Mouse (Mus musculus): Measurements from ENCODE around the gene Cldn1. TPM values are rescaled to one million over a fixed set of nuclear protein-coding genes. Genes with fewer than 3 reads are reported as not detected.

Gene Cldn1
- total RNA-seq (2014; rRNA removed) (39.0 and 59.5 TPM in 2 replicates), polyA plus RNA-seq (2012; rRNA removed) (36.2 and 40.3 TPM in 2 replicates)

DNA sequence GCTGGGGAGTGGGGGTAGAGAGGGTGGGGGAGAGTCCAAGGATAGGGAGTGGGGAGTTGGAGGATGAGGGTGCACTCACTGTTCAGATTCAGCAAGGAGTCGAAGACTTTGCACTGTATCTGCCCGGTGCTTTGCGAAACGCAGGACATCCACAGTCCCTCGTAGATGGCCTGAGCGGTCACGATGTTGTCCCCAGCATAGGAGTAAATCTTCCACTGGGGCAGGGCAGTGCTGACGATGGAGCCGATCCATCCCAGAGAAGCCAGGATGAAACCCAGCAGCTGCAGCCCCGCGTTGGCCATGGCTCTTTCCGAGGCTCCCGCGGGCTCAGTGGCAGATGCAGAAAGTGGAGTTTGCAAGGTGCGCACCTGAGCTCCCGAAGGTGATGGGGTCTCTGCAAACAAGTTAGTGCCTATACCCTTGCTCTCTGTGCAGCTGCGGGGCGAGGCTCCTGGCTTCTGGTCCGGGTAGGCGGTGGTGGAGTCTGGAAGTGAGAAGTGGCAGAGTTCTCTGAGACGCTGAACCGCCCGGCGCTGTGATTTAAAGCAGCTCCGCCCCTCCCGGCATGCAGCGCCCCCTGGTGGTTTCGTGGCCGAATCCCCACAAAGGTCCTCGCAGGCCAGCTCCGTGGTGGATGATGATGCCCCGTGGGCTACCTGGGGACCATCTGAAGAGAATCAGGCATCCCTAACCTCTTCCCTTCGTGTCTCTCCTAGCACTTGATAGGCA lies at the start of gene Cldn1:
Gene Cldn1, minus strand, starts transcription at position 517 of the 729 bp plus-strand sequence.
- peaks cover 18% of the 10 kb centered on the region for H3K4me1 ChIP-seq (ENCODE audit: control insufficient read depth, insufficient read depth, low read length)
- H3K4me3 ChIP-seq (ENCODE audit: insufficient read depth, low read depth, low read length), result peak within 1 kb of the TSS; percentile 92
- peaks cover 12% of the 10 kb centered on the region; the same call in 1 of the 2 replicates for H3K79me2 ChIP-seq (ENCODE audit: control insufficient read depth, insufficient read depth, low read length)
- no peaks in the 10 kb centered on the region for H3K27me3 ChIP-seq (ENCODE audit: control insufficient read depth, insufficient read depth, low read length)
- no peaks in the 10 kb centered on the region for H3K36me3 ChIP-seq (ENCODE audit: control insufficient read depth, insufficient read depth, low read length)
- peak within 1 kb of the TSS; percentile 85 for H3K27ac ChIP-seq (replicated peaks; ENCODE audit: insufficient read depth, low read depth, low read length)
- TF ChIP-seq POLR2A (IDR thresholded peaks at IDR 0.05; ENCODE audit: extremely low read depth, insufficient read depth, low read length) (peak; percentile 37; the same call in 1 of the 2 replicates), CTCF (IDR thresholded peaks at IDR 0.05; ENCODE audit: low read depth, low read length) (peak; percentile 91)
- peak within 1 kb of the TSS; percentile 89 for H3K9ac ChIP-seq (ENCODE audit: low read depth, low read length)
- peak; percentile 75 for DNase-seq (ENCODE audit: extremely low read depth, low read depth, low spot score)
- 2% methylated on average over 33 of the region's 33 CpGs for WGBS

DNA sequence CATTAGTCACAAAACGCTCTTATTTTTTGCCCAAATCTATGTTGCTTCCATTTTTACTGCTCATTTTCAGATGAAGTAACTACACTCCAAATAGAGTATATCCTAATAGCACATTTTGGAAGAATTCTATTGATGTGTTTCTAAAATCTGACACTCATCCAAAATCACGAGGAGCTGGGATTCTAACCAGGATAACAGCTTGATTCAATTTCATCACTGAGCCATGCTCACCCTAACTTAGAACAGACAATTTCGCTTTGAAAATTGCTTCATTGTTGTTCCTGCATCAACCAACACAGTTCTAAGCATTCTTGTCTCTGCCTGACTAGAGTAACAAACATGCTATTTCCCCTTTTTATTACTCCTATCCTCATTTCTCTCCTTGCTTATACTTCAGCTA lies 47.0 kb upstream of the Cldn1 start:
- 83% methylated on average over 3 of the region's 3 CpGs for WGBS
- no peaks in the 10 kb centered on the region for H3K27me3 ChIP-seq (ENCODE audit: control insufficient read depth, insufficient read depth, low read length)
- H3K4me3 ChIP-seq (ENCODE audit: insufficient read depth, low read depth, low read length), result no peak overlapping the region
- H3K36me3 ChIP-seq (ENCODE audit: control insufficient read depth, insufficient read depth, low read length), result no peaks in the 10 kb centered on the region
- no peaks in the 10 kb centered on the region for H3K79me2 ChIP-seq (ENCODE audit: control insufficient read depth, insufficient read depth, low read length)
- H3K4me1 ChIP-seq (ENCODE audit: control insufficient read depth, insufficient read depth, low read length), result no peaks in the 10 kb centered on the region
- H3K9ac ChIP-seq (ENCODE audit: low read depth, low read length), result no peak overlapping the region
- no peak overlapping the region for H3K27ac ChIP-seq (replicated peaks; ENCODE audit: insufficient read depth, low read depth, low read length)
- DNase-seq (ENCODE audit: extremely low read depth, low read depth, low spot score), result no peak
- TF ChIP-seq CTCF (IDR thresholded peaks at IDR 0.05; ENCODE audit: low read depth, low read length) (no peak), POLR2A (IDR thresholded peaks at IDR 0.05; ENCODE audit: extremely low read depth, insufficient read depth, low read length) (no peak)

DNA sequence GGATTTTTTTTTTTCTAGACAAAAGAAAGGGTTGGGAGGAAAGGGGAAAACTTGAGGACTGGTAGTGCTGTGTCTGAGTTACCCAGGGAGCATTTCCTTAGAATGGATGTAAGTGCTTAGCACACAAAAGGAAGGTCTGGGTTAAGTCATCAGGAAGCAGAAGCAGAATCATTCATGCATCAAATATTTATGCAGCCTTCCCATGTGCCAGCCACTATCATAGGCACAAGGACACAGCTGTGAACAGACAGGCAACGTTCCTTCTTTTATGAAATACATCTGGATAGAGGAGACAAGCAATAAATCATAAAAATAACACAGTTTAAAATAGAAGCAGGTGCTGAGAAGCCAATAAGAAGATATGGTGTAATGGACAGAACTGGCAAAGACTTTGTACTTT lies 32.4 kb upstream of the Cldn1 start:
- Histone ChIP-seq H3K79me2 (ENCODE audit: control insufficient read depth, insufficient read depth, low read length) (no peaks in the 10 kb centered on the region), H3K36me3 (ENCODE audit: control insufficient read depth, insufficient read depth, low read length) (no peaks in the 10 kb centered on the region), H3K27ac (replicated peaks; ENCODE audit: insufficient read depth, low read depth, low read length) (no peak overlapping the region), H3K27me3 (ENCODE audit: control insufficient read depth, insufficient read depth, low read length) (no peaks in the 10 kb centered on the region), H3K9ac (ENCODE audit: low read depth, low read length) (no peak overlapping the region), H3K4me1 (ENCODE audit: control insufficient read depth, insufficient read depth, low read length) (no peaks in the 10 kb centered on the region), H3K4me3 (ENCODE audit: insufficient read depth, low read depth, low read length) (no peak overlapping the region)
- DNase-seq (ENCODE audit: extremely low read depth, low read depth, low spot score), result no peak
- TF ChIP-seq POLR2A (IDR thresholded peaks at IDR 0.05; ENCODE audit: extremely low read depth, insufficient read depth, low read length), result no peak
- no peak for TF ChIP-seq CTCF (IDR thresholded peaks at IDR 0.05; ENCODE audit: low read depth, low read length)
- WGBS, result 72% methylated on average over 1 of the region's 1 CpGs

- H3K9ac ChIP-seq (ENCODE audit: low read depth, low read length), result no peak overlapping the region
- no peaks in the 10 kb centered on the region for H3K79me2 ChIP-seq (ENCODE audit: control insufficient read depth, insufficient read depth, low read length)
- no peak for DNase-seq (ENCODE audit: extremely low read depth, low read depth, low spot score)
- TF ChIP-seq POLR2A (IDR thresholded peaks at IDR 0.05; ENCODE audit: extremely low read depth, insufficient read depth, low read length), result no peak
- no peak for TF ChIP-seq CTCF (IDR thresholded peaks at IDR 0.05; ENCODE audit: low read depth, low read length)
- no peaks in the 10 kb centered on the region for H3K36me3 ChIP-seq (ENCODE audit: control insufficient read depth, insufficient read depth, low read length)
- no peaks in the 10 kb centered on the region for H3K4me1 ChIP-seq (ENCODE audit: control insufficient read depth, insufficient read depth, low read length)
- H3K4me3 ChIP-seq (ENCODE audit: insufficient read depth, low read depth, low read length), result no peak overlapping the region
- no peak overlapping the region for H3K27ac ChIP-seq (replicated peaks; ENCODE audit: insufficient read depth, low read depth, low read length)
- no peaks in the 10 kb centered on the region for H3K27me3 ChIP-seq (ENCODE audit: control insufficient read depth, insufficient read depth, low read length)
- WGBS, result 63% methylated on average over 3 of the region's 3 CpGs
Measured at GRCm38 (mm10) chr16:26400971-26401370, 29.3 kb upstream of the Cldn1 start.

DNA sequence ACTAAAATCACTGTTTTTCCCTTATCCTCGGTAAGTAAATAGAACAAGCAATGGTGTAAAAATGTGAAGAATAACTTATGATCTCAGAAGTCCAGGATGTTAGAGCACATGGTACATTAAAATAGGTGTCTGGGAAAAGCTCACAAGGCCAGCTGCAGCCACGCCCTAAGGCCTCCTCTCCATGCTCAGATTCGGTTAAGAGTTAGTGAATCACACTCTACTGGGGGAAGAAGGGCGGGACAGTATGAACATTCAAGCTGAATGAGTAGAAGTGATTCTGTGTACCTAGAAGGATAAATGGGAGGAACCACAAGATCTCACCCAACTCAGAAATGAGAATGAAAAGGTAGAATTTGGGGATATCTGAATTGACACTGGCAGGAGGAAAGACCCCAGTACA lies 28.9 kb upstream of the Cldn1 start:
- H3K9ac ChIP-seq (ENCODE audit: low read depth, low read length), result no peak overlapping the region
- H3K27me3 ChIP-seq (ENCODE audit: control insufficient read depth, insufficient read depth, low read length), result no peaks in the 10 kb centered on the region
- H3K27ac ChIP-seq (replicated peaks; ENCODE audit: insufficient read depth, low read depth, low read length), result no peak overlapping the region
- no peaks in the 10 kb centered on the region for H3K4me1 ChIP-seq (ENCODE audit: control insufficient read depth, insufficient read depth, low read length)
- no peak for DNase-seq (ENCODE audit: extremely low read depth, low read depth, low spot score)
- H3K79me2 ChIP-seq (ENCODE audit: control insufficient read depth, insufficient read depth, low read length), result no peaks in the 10 kb centered on the region
- TF ChIP-seq CTCF (IDR thresholded peaks at IDR 0.05; ENCODE audit: low read depth, low read length) (no peak), POLR2A (IDR thresholded peaks at IDR 0.05; ENCODE audit: extremely low read depth, insufficient read depth, low read length) (no peak)
- 87% methylated on average over 4 of the region's 4 CpGs for WGBS
- H3K4me3 ChIP-seq (ENCODE audit: insufficient read depth, low read depth, low read length), result no peak overlapping the region
- no peaks in the 10 kb centered on the region for H3K36me3 ChIP-seq (ENCODE audit: control insufficient read depth, insufficient read depth, low read length)

- peak; percentile 10 for DNase-seq (ENCODE audit: extremely low read depth, low read depth, low spot score)
- TF ChIP-seq POLR2A (IDR thresholded peaks at IDR 0.05; ENCODE audit: extremely low read depth, insufficient read depth, low read length), result no peak
- no peak for TF ChIP-seq CTCF (IDR thresholded peaks at IDR 0.05; ENCODE audit: low read depth, low read length)
- Histone ChIP-seq H3K27ac (replicated peaks; ENCODE audit: insufficient read depth, low read depth, low read length) (no peak overlapping the region), H3K79me2 (ENCODE audit: control insufficient read depth, insufficient read depth, low read length) (no peaks in the 10 kb centered on the region), H3K9ac (ENCODE audit: low read depth, low read length) (no peak overlapping the region), H3K4me1 (ENCODE audit: control insufficient read depth, insufficient read depth, low read length) (peaks cover 5% of the 10 kb centered on the region; the same call in 1 of the 2 replicates), H3K4me3 (ENCODE audit: insufficient read depth, low read depth, low read length) (no peak overlapping the region), H3K27me3 (ENCODE audit: control insufficient read depth, insufficient read depth, low read length) (no peaks in the 10 kb centered on the region), H3K36me3 (ENCODE audit: control insufficient read depth, insufficient read depth, low read length) (no peaks in the 10 kb centered on the region)
- WGBS, result 72% methylated on average over 4 of the region's 4 CpGs
Measured at GRCm38 (mm10) chr16:26390936-26391335, 19.3 kb upstream of the Cldn1 start.

All from liver, adult 2 months (tissue).